Mouse (Mus musculus): ENCODE results near the gene Isy1. TPM values are rescaled to one million over a fixed set of nuclear protein-coding genes. Genes with fewer than 3 reads are reported as not detected.

Isy1 gene
- total and polyA plus RNA-seq, 3 experiments, result 43.8 to 140 (median 77.4) TPM

DNA sequence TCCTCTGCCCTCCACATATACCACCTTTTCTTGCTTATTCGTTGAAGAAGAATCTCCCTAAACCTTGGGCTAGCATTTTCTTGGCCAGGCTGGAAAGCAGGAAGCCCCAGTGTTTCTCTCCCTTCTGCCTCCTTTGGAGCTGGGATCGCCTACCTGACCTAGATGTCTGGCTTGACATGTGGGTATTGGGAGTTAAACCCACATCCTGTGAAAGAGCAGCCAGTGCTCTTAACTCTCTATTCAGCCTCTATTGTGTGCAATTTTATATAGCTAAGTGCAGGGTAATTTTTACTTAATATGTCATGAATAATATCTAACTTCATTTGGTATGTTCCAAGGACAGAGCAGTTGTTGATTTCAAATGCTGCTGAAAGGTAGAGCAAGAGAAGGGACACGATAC is 41.0 kb upstream of the Isy1 start:
- H3K27ac ChIP-seq (ENCODE audit: insufficient read depth, low read depth), result no peak overlapping the region
- no peak for DNase-seq (ENCODE audit: extremely low read depth)
- H3K27me3 ChIP-seq (replicated peaks), result peaks cover 6% of the 10 kb centered on the region
- no peaks in the 10 kb centered on the region for H3K36me3 ChIP-seq (replicated peaks in 1 of 2; ENCODE audit: control insufficient read depth in 1 of 2, insufficient read depth in 1 of 2, low read length in 1 of 2)
- dilution Hi-C loops (cut with MboI; ENCODE audit: extremely low pct_ligation_motif_present, extremely low pct_unique_long_range_greater_than_20kb, low sequenced_read_pairs) (no loop called here), in situ Hi-C loops (cut with MboI; ENCODE audit: low pct_ligation_motif_present, low pct_unique_long_range_greater_than_20kb, low sequenced_read_pairs) (no loop called here)
- no peaks in the 10 kb centered on the region for H3K79me2 ChIP-seq (replicated peaks; ENCODE audit: control insufficient read depth, extremely low read depth, insufficient read depth, poor library complexity, severe bottlenecking)
- H3K4me3 ChIP-seq (replicated peaks in 1 of 3; ENCODE audit: low read depth in 2 of 3, low read length in 2 of 3, poor library complexity in 1 of 3), result no peak overlapping the region
- TF ChIP-seq RCOR1 (conservative IDR thresholded peaks at IDR 0.05; ENCODE audit: low read depth, low read length) (no peak), E2F4 (IDR thresholded peaks at IDR 0.05; ENCODE audit: insufficient replicate concordance, low read depth, low read length) (no peak), TBP (conservative IDR thresholded peaks at IDR 0.05; ENCODE audit: low read depth, low read length) (no peak)
- H3K9ac ChIP-seq (ENCODE audit: insufficient read depth, low read depth), result no peak overlapping the region
- no peak overlapping the region for H3K4me2 ChIP-seq (ENCODE audit: insufficient read depth, low read depth, poor library complexity, severe bottlenecking)
- H3K9me3 ChIP-seq (replicated peaks; ENCODE audit: low read length), result no peaks in the 10 kb centered on the region
- peaks cover 7 to 9% of the 10 kb centered on the region in 2 experiments; a peak in 3 of 4 replicates for H3K4me1 ChIP-seq (ENCODE audit: control insufficient read depth in 1 of 2, insufficient read depth in 2 of 2)

DNA sequence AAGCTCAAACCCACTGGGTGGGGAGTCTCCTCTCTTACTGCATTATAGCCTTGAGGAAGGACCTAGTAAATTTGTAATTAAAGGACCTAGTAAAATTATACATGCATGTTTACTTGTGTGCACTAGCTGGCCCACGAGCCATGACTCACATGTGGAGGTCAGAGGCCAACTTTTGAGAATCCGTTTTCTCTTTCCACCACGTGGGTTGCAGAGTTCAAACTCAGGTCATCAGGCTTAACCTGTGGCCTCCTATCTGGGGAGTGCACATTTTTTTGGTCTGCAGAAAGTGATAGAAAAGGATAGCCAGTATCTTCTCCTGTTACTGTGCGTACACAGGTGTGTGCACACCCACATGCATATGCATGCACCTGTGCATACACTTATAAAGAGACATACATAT is 40.4 kb upstream of the Isy1 start:
- peaks cover 2% of the 10 kb centered on the region for H3K9me3 ChIP-seq (replicated peaks; ENCODE audit: low read length)
- in situ Hi-C loops (cut with MboI; ENCODE audit: low pct_ligation_motif_present, low pct_unique_long_range_greater_than_20kb, low sequenced_read_pairs), result no loop called here
- no peak overlapping the region for H3K4me2 ChIP-seq (ENCODE audit: insufficient read depth, low read depth, poor library complexity, severe bottlenecking)
- peaks cover 7 to 9% of the 10 kb centered on the region in 2 experiments; a peak in 3 of 4 replicates for H3K4me1 ChIP-seq (ENCODE audit: control insufficient read depth in 1 of 2, insufficient read depth in 2 of 2)
- H3K27ac ChIP-seq (ENCODE audit: insufficient read depth, low read depth), result no peak overlapping the region
- no peak for TF ChIP-seq ZC3H11A (IDR thresholded peaks at IDR 0.05; ENCODE audit: low read depth, low read length)
- peak; percentile 22; the same call in 1 of the 2 replicates for TF ChIP-seq MAX (IDR thresholded peaks at IDR 0.05; ENCODE audit: low read length)
- no peak for TF ChIP-seq ZMIZ1 (IDR thresholded peaks at IDR 0.05; ENCODE audit: low read depth, low read length)
- TF ChIP-seq SIN3A (IDR thresholded peaks at IDR 0.05; ENCODE audit: low read length), result no peak
- TF ChIP-seq USF1 (IDR thresholded peaks at IDR 0.05; ENCODE audit: low read depth, low read length), result peak; percentile 6; the same call in 1 of the 2 replicates
- 0 out of 2 replicates have a peak, but pooled peaks have one; percentile 29 for TF ChIP-seq BHLHE40 (IDR thresholded peaks at IDR 0.05; ENCODE audit: low read depth, low read length)
- TF ChIP-seq ETS1 (conservative IDR thresholded peaks at IDR 0.05; ENCODE audit: low read depth, low read length), result no peak
- TF ChIP-seq ZKSCAN1 (IDR thresholded peaks at IDR 0.05; ENCODE audit: borderline replicate concordance, low read depth, low read length), result no peak
- peaks cover 6% of the 10 kb centered on the region for H3K27me3 ChIP-seq (replicated peaks)
- H3K36me3 ChIP-seq (replicated peaks in 1 of 2; ENCODE audit: control insufficient read depth in 1 of 2, insufficient read depth in 1 of 2, low read length in 1 of 2), result no peaks in the 10 kb centered on the region
- no peak overlapping the region for H3K4me3 ChIP-seq (replicated peaks in 1 of 3; ENCODE audit: low read depth in 2 of 3, low read length in 2 of 3, poor library complexity in 1 of 3)
- no peaks in the 10 kb centered on the region for H3K79me2 ChIP-seq (replicated peaks; ENCODE audit: control insufficient read depth, extremely low read depth, insufficient read depth, poor library complexity, severe bottlenecking)
- no peak for DNase-seq (ENCODE audit: extremely low read depth)
- dilution Hi-C loops (cut with MboI; ENCODE audit: extremely low pct_ligation_motif_present, extremely low pct_unique_long_range_greater_than_20kb, low sequenced_read_pairs), result no loop called here
- H3K9ac ChIP-seq (ENCODE audit: insufficient read depth, low read depth), result no peak overlapping the region

DNA sequence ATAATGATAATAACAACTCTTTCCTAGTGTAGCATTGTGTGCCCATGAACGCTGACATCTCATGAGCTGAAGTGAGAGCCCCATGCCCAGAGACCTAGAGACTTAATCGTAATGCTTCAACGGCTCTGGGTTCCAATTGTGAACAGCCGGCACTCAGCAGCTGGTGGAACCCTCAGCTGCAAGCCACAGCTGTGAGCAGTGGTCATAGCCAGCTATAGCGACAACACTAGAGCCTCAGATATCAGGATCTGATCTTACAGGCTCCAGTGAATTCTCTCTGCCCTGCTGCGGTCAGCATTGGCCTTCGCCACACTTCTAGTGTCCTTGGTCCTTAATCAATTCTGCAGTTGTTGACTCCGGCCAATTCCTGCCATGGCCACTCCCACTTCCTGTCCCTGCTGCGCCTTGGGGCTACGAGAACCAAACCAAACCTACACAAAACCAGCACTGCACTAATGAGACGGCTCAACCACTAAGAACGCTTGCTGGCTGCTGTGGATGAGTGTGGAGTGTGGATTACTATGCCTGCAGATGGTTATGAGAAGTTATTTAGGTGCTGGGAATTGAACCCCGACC is 37.6 kb upstream of the Isy1 start:
- no peak for DNase-seq (ENCODE audit: extremely low read depth)

More for the DNA sequence above, 37.6 kb upstream of the Isy1 start:
- no peak overlapping the region for H3K4me3 ChIP-seq (replicated peaks in 1 of 3; ENCODE audit: low read depth in 2 of 3, low read length in 2 of 3, poor library complexity in 1 of 3)
- no peak overlapping the region for H3K9ac ChIP-seq (ENCODE audit: insufficient read depth, low read depth)
- in situ Hi-C loops (cut with MboI; ENCODE audit: low pct_ligation_motif_present, low pct_unique_long_range_greater_than_20kb, low sequenced_read_pairs) (no loop called here), dilution Hi-C loops (cut with MboI; ENCODE audit: extremely low pct_ligation_motif_present, extremely low pct_unique_long_range_greater_than_20kb, low sequenced_read_pairs) (no loop called here)
- H3K79me2 ChIP-seq (replicated peaks; ENCODE audit: control insufficient read depth, extremely low read depth, insufficient read depth, poor library complexity, severe bottlenecking), result no peaks in the 10 kb centered on the region
- no peak overlapping the region for H3K27ac ChIP-seq (ENCODE audit: insufficient read depth, low read depth)
- H3K36me3 ChIP-seq (replicated peaks in 1 of 2; ENCODE audit: control insufficient read depth in 1 of 2, insufficient read depth in 1 of 2, low read length in 1 of 2), result no peaks in the 10 kb centered on the region
- peak overlapping the region; percentile 25; the same call in 1 of the 2 replicates for H3K4me2 ChIP-seq (ENCODE audit: insufficient read depth, low read depth, poor library complexity, severe bottlenecking)
- TF ChIP-seq USF2 (conservative IDR thresholded peaks at IDR 0.05; ENCODE audit: low read depth, low read length) (no peak), MXI1 (IDR thresholded peaks at IDR 0.05; ENCODE audit: low read depth, low read length) (no peak), TCF12 (IDR thresholded peaks at IDR 0.05; ENCODE audit: low read depth, low read length) (0 out of 2 replicates have a peak, but pooled peaks have one; percentile 40), ZNF384 (IDR thresholded peaks at IDR 0.05; ENCODE audit: low read depth, low read length) (no peak), ELF1 (IDR thresholded peaks at IDR 0.05; ENCODE audit: low read depth, low read length) (peak; percentile 65), HCFC1 (IDR thresholded peaks at IDR 0.05; ENCODE audit: low read depth, low read length) (0 out of 2 replicates have a peak, but pooled peaks have one; percentile 11)
- peaks cover 3% of the 10 kb centered on the region for H3K9me3 ChIP-seq (replicated peaks; ENCODE audit: low read length)
- H3K27me3 ChIP-seq (replicated peaks), result peaks cover 3% of the 10 kb centered on the region
- H3K4me1 ChIP-seq (ENCODE audit: control insufficient read depth in 1 of 2, insufficient read depth in 2 of 2), result peaks cover 7 to 9% of the 10 kb centered on the region in 2 experiments; a peak in 3 of 4 replicates

Measured in CH12.LX (cell line).